Mouse (Mus musculus) ES-Bruce4 (cell line): ENCODE data around the gene Icmt. TPM values are rescaled to one million over a fixed set of nuclear protein-coding genes. Genes with fewer than 3 reads are reported as not detected.
A peak's percentile ranks its signal among the peaks of the same experiment; 100 is the strongest.

Experiments
- H3K27ac ChIP-seq: 2 replicates; pipeline ENCODE4 v1.5.1; 2012; ENCODE audit warnings: low read length, inconsistent platforms; ENCODE audit not compliant: insufficient read depth
- H3K27me3 ChIP-seq: 2 replicates; pipeline ENCODE4 v1.6.1; 2012; ENCODE audit warnings: mild to moderate bottlenecking, low read length, inconsistent platforms; ENCODE audit not compliant: control insufficient read depth, poor library complexity, insufficient read depth, severe bottlenecking
- H3K36me3 ChIP-seq: 2 replicates; pipeline ENCODE4 v1.6.1; 2012; ENCODE audit warnings: inconsistent platforms, mild to moderate bottlenecking, low read length, moderate library complexity; ENCODE audit not compliant: control insufficient read depth, poor library complexity, insufficient read depth, severe bottlenecking
- H3K4me1 ChIP-seq: one replicate; pipeline ENCODE4 v1.8.1; 2011; ENCODE audit warnings: low read length; ENCODE audit not compliant: control insufficient read depth, insufficient read depth
- H3K4me3 ChIP-seq: 2 replicates; pipeline ENCODE4 v1.5.1; 2011; ENCODE audit warnings: low read depth, mild to moderate bottlenecking, low read length
- H3K9ac ChIP-seq: 2 replicates; pipeline ENCODE4 v1.6.1; 2012; ENCODE audit warnings: low read depth, mild to moderate bottlenecking, inconsistent platforms; ENCODE audit not compliant: poor library complexity, severe bottlenecking
- H3K9me3 ChIP-seq: replicated peaks from 2 replicates; pipeline ENCODE4 v1.6.1; 2012; ENCODE audit warnings: mild to moderate bottlenecking, low read length, inconsistent platforms; ENCODE audit not compliant: control insufficient read depth, poor library complexity, insufficient read depth, severe bottlenecking
- CTCF ChIP-seq: IDR thresholded peaks from one replicate; pipeline ENCODE4 v1.8.1; 2011; ENCODE audit warnings: low read depth, low read length
- EP300 ChIP-seq: IDR thresholded peaks from 2 replicates; pipeline ENCODE4 v1.6.1; 2011; ENCODE audit warnings: low read depth, low read length; ENCODE audit not compliant: insufficient read depth
- POLR2A ChIP-seq: IDR thresholded peaks from one replicate; pipeline ENCODE4 v1.8.1; 2011; ENCODE audit warnings: low read length; ENCODE audit not compliant: insufficient read depth
- polyA plus RNA-seq: library from polyadenylated mRNA; stranded (reverse); fragments of >200 nt; gene quantifications from 2 replicates; pipeline ENCODE4 v1.2.4, GENCODE M21; 2011; ENCODE audit warnings: low read depth; ENCODE audit not compliant: missing spikeins, insufficient read depth, insufficient read length

The Icmt gene
- polyA plus RNA-seq, 1 experiment, result 22.8 TPM

GRCm38 (mm10) chr4:152302012-152302411, 5.0 kb downstream of the Icmt start:
- no peak overlapping the region for H3K4me3 ChIP-seq
- TF ChIP-seq EP300 (no peak), POLR2A (no peak), CTCF (no peak)
- no peaks in the 10 kb centered on the region for H3K4me1 ChIP-seq
- H3K9me3 ChIP-seq, result no peaks in the 10 kb centered on the region
- no peaks in the 10 kb centered on the region for H3K27me3 ChIP-seq
- no peak overlapping the region for H3K9ac ChIP-seq
- no peak overlapping the region for H3K27ac ChIP-seq
- no peaks in the 10 kb centered on the region for H3K36me3 ChIP-seq

DNA sequence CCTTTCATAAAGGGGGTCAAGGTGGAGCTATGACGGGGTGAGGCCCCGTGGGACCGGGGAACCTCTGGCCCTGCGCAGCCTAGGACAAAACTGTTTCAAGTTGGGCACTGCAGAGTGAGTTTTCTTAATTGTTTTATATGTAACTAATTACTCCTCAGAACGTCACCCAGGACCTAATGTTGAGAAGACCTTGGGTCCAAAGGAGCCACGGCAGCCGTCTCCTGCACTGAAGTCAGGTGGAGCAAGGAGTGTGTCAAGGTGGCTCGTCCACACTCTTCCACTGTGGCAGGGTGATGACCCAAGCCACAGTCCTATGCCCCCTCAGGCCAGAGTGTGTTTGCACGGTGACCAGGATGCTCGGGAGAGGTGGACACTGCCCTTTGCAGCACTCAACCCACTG, 6.1 kb downstream of the Icmt start:
- H3K4me1 ChIP-seq, result no peaks in the 10 kb centered on the region
- H3K4me3 ChIP-seq, result no peak overlapping the region
- H3K36me3 ChIP-seq, result no peaks in the 10 kb centered on the region
- H3K9ac ChIP-seq, result no peak overlapping the region
- H3K27me3 ChIP-seq, result no peaks in the 10 kb centered on the region
- H3K9me3 ChIP-seq, result no peaks in the 10 kb centered on the region
- H3K27ac ChIP-seq, result no peak overlapping the region
- TF ChIP-seq CTCF, result no peak
- TF ChIP-seq EP300, result no peak
- TF ChIP-seq POLR2A, result no peak

- no peak overlapping the region for H3K4me3 ChIP-seq
- H3K9me3 ChIP-seq, result no peaks in the 10 kb centered on the region
- H3K36me3 ChIP-seq, result no peaks in the 10 kb centered on the region
- no peaks in the 10 kb centered on the region for H3K27me3 ChIP-seq
- no peaks in the 10 kb centered on the region for H3K4me1 ChIP-seq
- H3K27ac ChIP-seq, result no peak overlapping the region
- no peak overlapping the region for H3K9ac ChIP-seq
- no peak for TF ChIP-seq EP300
- TF ChIP-seq CTCF, result no peak
- TF ChIP-seq POLR2A, result no peak
Observed at GRCm38 (mm10) chr4:152304685-152305084, 7.7 kb downstream of the Icmt start.

DNA sequence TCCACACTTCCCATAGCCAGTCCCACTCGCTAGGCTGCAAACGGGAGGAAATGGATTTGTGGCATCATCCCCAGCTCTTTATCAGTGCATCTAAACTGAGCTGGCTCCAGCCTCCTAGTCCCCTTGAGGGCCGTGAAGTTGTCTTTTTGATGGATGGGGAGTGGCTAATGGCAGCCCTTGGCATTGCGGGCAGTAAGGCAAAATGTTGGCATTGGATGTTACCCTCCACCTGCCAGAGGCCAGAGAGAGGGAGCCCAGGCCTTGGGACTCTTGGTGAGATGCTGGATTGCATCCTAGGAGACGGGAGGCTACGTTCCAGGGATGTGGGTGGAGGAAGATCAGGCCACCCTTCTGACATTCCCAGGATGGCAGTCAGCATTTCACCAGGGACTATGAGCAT, 9.0 kb downstream of the Icmt start:
- Histone ChIP-seq H3K27me3 (no peaks in the 10 kb centered on the region), H3K4me1 (no peaks in the 10 kb centered on the region), H3K4me3 (no peak overlapping the region), H3K9ac (no peak overlapping the region), H3K9me3 (no peaks in the 10 kb centered on the region), H3K27ac (no peak overlapping the region), H3K36me3 (no peaks in the 10 kb centered on the region)
- TF ChIP-seq CTCF, result no peak
- no peak for TF ChIP-seq EP300
- TF ChIP-seq POLR2A, result no peak

GRCm38 (mm10) chr4:152307542-152307941, 10.5 kb downstream of the Icmt start:
- no peaks in the 10 kb centered on the region for H3K36me3 ChIP-seq

GRCm38 (mm10) chr4:152312186-152312585, 15.2 kb downstream of the Icmt start:
- H3K4me3 ChIP-seq, result peak overlapping the region; percentile 66
- H3K27me3 ChIP-seq, result no peaks in the 10 kb centered on the region
- H3K9ac ChIP-seq, result 0 out of 2 replicates have a peak overlapping the region, but pooled peaks have one; percentile 17
- H3K27ac ChIP-seq, result no peak overlapping the region
- H3K9me3 ChIP-seq, result no peaks in the 10 kb centered on the region
- TF ChIP-seq EP300 (peak; percentile 58; the same call in 1 of the 2 replicates), POLR2A (peak; percentile 11), CTCF (no peak)
- H3K36me3 ChIP-seq, result no peaks in the 10 kb centered on the region
- peaks cover 2% of the 10 kb centered on the region for H3K4me1 ChIP-seq

More at GRCm38 (mm10) chr4:152307542-152307941, 10.5 kb downstream of the Icmt start:
- H3K27ac ChIP-seq, result no peak overlapping the region
- no peaks in the 10 kb centered on the region for H3K27me3 ChIP-seq
- H3K4me3 ChIP-seq, result no peak overlapping the region
- no peak for TF ChIP-seq CTCF
- no peak overlapping the region for H3K9ac ChIP-seq
- H3K4me1 ChIP-seq, result no peaks in the 10 kb centered on the region
- no peaks in the 10 kb centered on the region for H3K9me3 ChIP-seq
